Mouse (Mus musculus): ENCODE measurements around the gene Nova1. TPM values are rescaled to one million over a fixed set of nuclear protein-coding genes. Genes with fewer than 3 reads are reported as not detected.

Nova1 gene
- polyA plus RNA-seq, 1 experiment from 2014 or later = 46.2 TPM

DNA sequence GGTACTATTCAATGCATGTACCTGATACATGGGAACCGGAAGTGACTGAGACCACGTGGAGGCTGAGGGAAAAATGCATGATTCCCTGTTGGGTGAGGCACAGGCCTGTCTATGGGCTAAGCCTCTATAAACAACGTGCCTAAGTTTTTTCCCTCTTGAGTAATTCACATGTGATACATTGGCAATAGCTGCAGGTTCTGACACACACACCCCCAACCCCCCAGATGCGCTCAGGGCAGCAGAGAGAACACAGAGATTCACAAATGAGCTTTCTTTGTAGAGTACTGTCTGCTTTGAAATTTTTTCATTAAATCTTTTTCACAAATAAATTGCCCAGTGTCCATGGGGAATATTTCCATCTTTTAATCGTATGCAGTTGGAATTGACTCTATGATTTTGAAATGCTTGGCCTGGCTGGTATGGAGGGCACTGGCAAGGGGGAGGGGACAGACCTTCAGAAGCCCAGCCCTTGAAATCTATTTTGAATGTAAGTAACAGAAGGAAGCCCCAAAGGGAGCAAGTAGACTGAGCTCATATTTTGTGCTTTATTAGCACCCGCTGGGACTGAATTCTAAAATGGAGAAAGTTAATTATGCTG lies 173.3 kb downstream of the Nova1 start:
- peaks cover 13% of the 10 kb centered on the region for H3K4me1 ChIP-seq
- 72% methylated on average over 6 of the region's 6 CpGs for WGBS

More for the DNA sequence above, 173.3 kb downstream of the Nova1 start:
- H3K4me3 ChIP-seq = no peak overlapping the region
- no peaks in the 10 kb centered on the region for H3K27me3 ChIP-seq
- no peak overlapping the region for H3K9ac ChIP-seq
- ATAC-seq (ENCODE audit: low FRiP score) = peak; percentile 88
- no peak overlapping the region for H3K4me2 ChIP-seq (replicated peaks)
- no peaks in the 10 kb centered on the region for H3K36me3 ChIP-seq
- 0 out of 2 replicates have a peak overlapping the region, but pooled peaks have one; percentile 4 for H3K27ac ChIP-seq
- H3K9me3 ChIP-seq (replicated peaks) = no peaks in the 10 kb centered on the region
